In genomic region chr19:48408221-48408620, GRCm38 (mm10) we compare ENCODE assay signal across 22 mouse cellular contexts.
A peak's percentile ranks its signal among the peaks of the same experiment; 100 is the strongest.
DNase-seq lines count a peak whose midpoint lies in the region; ATAC-seq and TF ChIP-seq lines count a peak whose summit lies in the region.
"Had no signal": no experiment of that assay in that cellular context is flagged by ENCODE, and none has a peak within 500 bp of the region (broad histone marks: within the 10 kb centered on the region; RNA-seq: fewer than 3 reads in every experiment).

No protein-coding gene starts in this region.

- no peak overlapping the region for H3K4me2 ChIP-seq in kidney, embryonic 14.5 days (replicated peaks; ENCODE audit: low read depth, low read length)
- H3K4me2 ChIP-seq in stomach, postnatal 0 days (replicated peaks; ENCODE audit: low read depth), result no peak overlapping the region
- no peak overlapping the region for H3K4me2 ChIP-seq in intestine, embryonic 15.5 days (replicated peaks)
- H3K4me2 ChIP-seq: forebrain, embryonic 13.5 days; heart, embryonic 13.5 days had no signal

- in situ Hi-C loops in Patski (cut with MboI; ENCODE audit: low pct_unique_long_range_greater_than_20kb), result no loop called here

- peak; percentile 79 for DNase-seq in kidney, adult 11 months
- DNase-seq in Patski (ENCODE audit: low read depth, low spot score), result no peak
- DNase-seq in kidney, adult 9 months, result peak; percentile 88
- DNase-seq in kidney, postnatal 10 days, result peak; percentile 27
- DNase-seq in layer of hippocampus, postnatal 36 days, result no peak
- DNase-seq in stomach, postnatal 0 days (ENCODE audit: low spot score), result no peak
- DNase-seq: adrenal gland, postnatal 14 days; B cell, adult 2 months; cerebellum, adult 11-12 months; cerebellum, adult 9-10 months; cerebellum, postnatal 25 days; forebrain, postnatal 0 days; gastrocnemius, adult 2 months; gastrocnemius, postnatal 25 days; heart, adult 11 months; heart, postnatal 36 days had no signal

- no peaks in the 10 kb centered on the region for H3K9me3 ChIP-seq in kidney, embryonic 14.5 days (ENCODE audit: control insufficient read depth, low read length)
- H3K9me3 ChIP-seq in stomach, postnatal 0 days (ENCODE audit: control insufficient read depth, low read length), result no peaks in the 10 kb centered on the region
- H3K9me3 ChIP-seq in intestine, embryonic 15.5 days, result no peaks in the 10 kb centered on the region
- H3K9me3 ChIP-seq: forebrain, embryonic 13.5 days; heart, embryonic 13.5 days had no signal

- CTCF ChIA-PET in Patski (lab: Charles Lee), result no interaction called here

- POLR2A ChIA-PET in Patski (lab: Charles Lee), result no interaction called here

- no peak for TF ChIP-seq EP300 in stomach, postnatal 0 days (optimal IDR thresholded peaks at IDR 0.05)

- H3K27ac ChIP-seq in kidney, embryonic 14.5 days (ENCODE audit: low read depth, low read length), result no peak overlapping the region
- no peak overlapping the region for H3K27ac ChIP-seq in stomach, postnatal 0 days (replicated peaks)
- H3K27ac ChIP-seq in intestine, embryonic 15.5 days, result no peak overlapping the region
- H3K27ac ChIP-seq: forebrain, embryonic 13.5 days; gastrocnemius, adult 2 months; heart, embryonic 13.5 days had no signal

- H3K9ac ChIP-seq in kidney, embryonic 14.5 days (ENCODE audit: low read depth, low read length), result no peak overlapping the region
- H3K9ac ChIP-seq in stomach, postnatal 0 days (ENCODE audit: low read length), result no peak overlapping the region
- no peak overlapping the region for H3K9ac ChIP-seq in intestine, embryonic 15.5 days
- H3K9ac ChIP-seq: forebrain, embryonic 13.5 days; forebrain, postnatal 0 days; heart, embryonic 13.5 days had no signal

- no peak; the same call in 1 of the 2 replicates for ATAC-seq in kidney, embryonic 14.5 days (ENCODE audit: low FRiP score, low TSS enrichment)
- ATAC-seq in Patski, result peak; percentile 13
- ATAC-seq in stomach, postnatal 0 days (ENCODE audit: low FRiP score, low TSS enrichment), result no peak
- no peak for ATAC-seq in intestine, embryonic 15.5 days
- ATAC-seq: CD4-positive, CD25-positive, alpha-beta regulatory T cell, adult 4 months; forebrain, embryonic 13.5 days; forebrain, postnatal 0 days had no signal

- WGBS in kidney, embryonic 14.5 days, result 55% methylated on average over 4 of the region's 4 CpGs
- WGBS in stomach, postnatal 0 days, result 43% methylated on average over 4 of the region's 4 CpGs
- WGBS in intestine, embryonic 15.5 days, result 47% methylated on average over 4 of the region's 4 CpGs

- H3K4me1 ChIP-seq in kidney, embryonic 14.5 days (ENCODE audit: control insufficient read depth, insufficient read depth, low read length), result no peaks in the 10 kb centered on the region
- H3K4me1 ChIP-seq in stomach, postnatal 0 days (replicated peaks; ENCODE audit: control insufficient read depth, insufficient read depth), result no peaks in the 10 kb centered on the region
- no peaks in the 10 kb centered on the region for H3K4me1 ChIP-seq in intestine, embryonic 15.5 days (replicated peaks)
- H3K4me1 ChIP-seq: heart, embryonic 13.5 days had no signal

- no peaks in the 10 kb centered on the region for H3K27me3 ChIP-seq in kidney, embryonic 14.5 days (ENCODE audit: control insufficient read depth, insufficient read depth, low read length)
- H3K27me3 ChIP-seq in Patski, result no peaks in the 10 kb centered on the region
- no peaks in the 10 kb centered on the region for H3K27me3 ChIP-seq in stomach, postnatal 0 days (ENCODE audit: control insufficient read depth, insufficient read depth, low read length)
- no peaks in the 10 kb centered on the region for H3K27me3 ChIP-seq in intestine, embryonic 15.5 days (replicated peaks)
- H3K27me3 ChIP-seq: forebrain, embryonic 13.5 days had no signal

- no peak for TF ChIP-seq CTCF in Patski (IDR thresholded peaks at IDR 0.05)
- TF ChIP-seq CTCF in stomach, postnatal 0 days (IDR thresholded peaks at IDR 0.05; ENCODE audit: low read depth), result no peak

- no peak overlapping the region for H3K4me3 ChIP-seq in kidney, embryonic 14.5 days (ENCODE audit: low read length)
- no peak overlapping the region for H3K4me3 ChIP-seq in stomach, postnatal 0 days (ENCODE audit: low read depth, low read length)
- no peak overlapping the region for H3K4me3 ChIP-seq in intestine, embryonic 15.5 days (replicated peaks)
- H3K4me3 ChIP-seq: forebrain, embryonic 13.5 days; gastrocnemius, adult 2 months; heart, embryonic 13.5 days had no signal

- H3K36me3 ChIP-seq in kidney, embryonic 14.5 days (ENCODE audit: control insufficient read depth, insufficient read depth, low read length), result no peaks in the 10 kb centered on the region
- no peaks in the 10 kb centered on the region for H3K36me3 ChIP-seq in stomach, postnatal 0 days (ENCODE audit: control insufficient read depth, insufficient read depth, low read length)
- no peaks in the 10 kb centered on the region for H3K36me3 ChIP-seq in intestine, embryonic 15.5 days
- H3K36me3 ChIP-seq: G1E; heart, embryonic 13.5 days had no signal

Comparison
In these comparisons a context has a peak if more than half of its experiments do, and no peak if none do; other contexts are left out.
1. DNase-seq: peak in kidney, adult 11 months (single experiment), kidney, adult 9 months (single experiment) and kidney, postnatal 10 days (single experiment); none in Patski (single experiment), layer of hippocampus, postnatal 36 days (0 of 2) and stomach, postnatal 0 days (single experiment).